Mouse (Mus musculus): Measurements from ENCODE around the gene Pln. TPM values are rescaled to one million over a fixed set of nuclear protein-coding genes. Genes with fewer than 3 reads are reported as not detected.

The Pln gene
- polyA plus RNA-seq, 1 experiment, result not detected

DNA sequence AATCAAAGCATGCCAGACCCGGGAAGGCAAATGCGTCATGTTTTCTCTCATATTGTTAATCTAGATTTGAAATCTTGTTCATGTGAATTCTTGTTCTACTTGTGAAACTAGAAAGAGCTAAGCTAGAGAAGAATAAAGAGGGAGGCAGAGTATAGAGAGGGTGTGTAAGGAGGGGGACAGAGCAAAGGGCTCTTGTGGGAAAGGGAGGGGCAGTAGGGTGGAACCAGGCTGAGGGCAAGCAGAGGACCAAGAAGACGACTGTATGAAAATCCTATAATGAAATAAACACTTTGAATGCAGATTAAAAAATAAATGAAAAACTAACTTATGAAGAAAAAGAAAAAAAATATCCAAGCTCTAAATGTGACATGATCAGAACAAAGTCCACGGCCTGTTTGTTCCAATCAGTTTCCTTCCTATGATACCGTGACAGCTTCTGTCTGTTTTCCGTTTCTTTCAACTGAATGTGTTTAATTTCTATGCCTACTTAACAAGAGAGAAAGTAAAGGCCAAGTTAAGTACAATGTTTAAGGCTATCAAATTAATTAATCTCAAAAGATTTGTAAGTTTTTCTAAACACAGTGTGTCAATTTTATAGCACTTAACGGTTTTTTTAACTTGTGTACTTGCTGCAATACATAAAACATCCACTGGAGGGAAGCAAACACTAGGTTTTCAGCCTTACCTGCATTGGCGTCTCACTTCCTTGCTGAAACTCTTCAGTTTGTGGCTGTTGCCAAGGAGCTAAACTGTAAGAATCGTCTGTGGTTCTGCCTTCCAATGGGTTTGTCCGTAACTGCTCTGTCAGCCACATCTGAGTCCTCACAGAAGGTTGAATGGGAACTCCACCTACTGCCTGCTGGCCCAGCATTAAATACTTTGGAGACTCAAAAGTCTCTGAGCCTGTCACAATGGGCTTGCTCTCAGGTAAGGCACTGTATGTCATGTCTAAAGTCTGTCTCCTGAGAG, 10.6 kb downstream of the Pln start:
- TF ChIP-seq POLR2A (IDR thresholded peaks at IDR 0.05; ENCODE audit: insufficient read depth, low read depth, low read length), result no peak
- no peak for TF ChIP-seq CTCF (IDR thresholded peaks at IDR 0.05; ENCODE audit: insufficient read depth, low read depth, low read length)
- Histone ChIP-seq H3K4me1 (ENCODE audit: control insufficient read depth, insufficient read depth, low read length) (no peaks in the 10 kb centered on the region), H3K27ac (ENCODE audit: insufficient read depth, low read depth, low read length) (no peak overlapping the region), H3K4me3 (ENCODE audit: insufficient read depth, low read depth, low read length) (no peak overlapping the region)
- WGBS, result 53% methylated on average over 10 of the region's 10 CpGs

DNA sequence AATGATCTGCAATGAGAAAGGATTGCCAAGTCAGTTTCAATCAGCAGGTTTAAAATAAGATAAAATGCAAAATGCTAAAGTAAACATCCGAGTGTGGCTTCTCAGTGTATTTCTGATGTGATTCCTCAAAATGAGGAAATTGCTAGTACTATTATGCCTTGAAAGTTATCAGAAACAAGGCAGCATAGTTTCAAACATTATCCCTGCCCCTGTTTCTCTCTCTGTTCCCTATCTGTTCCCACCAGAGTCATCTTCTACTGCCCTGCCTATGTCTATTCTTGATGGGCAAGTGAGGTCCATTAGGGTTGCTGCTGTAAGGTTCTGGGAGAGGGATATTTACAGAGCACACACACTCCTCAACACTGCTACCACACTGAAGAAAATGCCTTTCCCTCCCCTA, 11.8 kb downstream of the Pln start:
- WGBS, result 86% methylated on average over 1 of the region's 1 CpGs
- H3K4me1 ChIP-seq (ENCODE audit: control insufficient read depth, insufficient read depth, low read length), result no peaks in the 10 kb centered on the region
- TF ChIP-seq POLR2A (IDR thresholded peaks at IDR 0.05; ENCODE audit: insufficient read depth, low read depth, low read length) (no peak), CTCF (IDR thresholded peaks at IDR 0.05; ENCODE audit: insufficient read depth, low read depth, low read length) (no peak)
- H3K4me3 ChIP-seq (ENCODE audit: insufficient read depth, low read depth, low read length), result no peak overlapping the region
- no peak overlapping the region for H3K27ac ChIP-seq (ENCODE audit: insufficient read depth, low read depth, low read length)

DNA sequence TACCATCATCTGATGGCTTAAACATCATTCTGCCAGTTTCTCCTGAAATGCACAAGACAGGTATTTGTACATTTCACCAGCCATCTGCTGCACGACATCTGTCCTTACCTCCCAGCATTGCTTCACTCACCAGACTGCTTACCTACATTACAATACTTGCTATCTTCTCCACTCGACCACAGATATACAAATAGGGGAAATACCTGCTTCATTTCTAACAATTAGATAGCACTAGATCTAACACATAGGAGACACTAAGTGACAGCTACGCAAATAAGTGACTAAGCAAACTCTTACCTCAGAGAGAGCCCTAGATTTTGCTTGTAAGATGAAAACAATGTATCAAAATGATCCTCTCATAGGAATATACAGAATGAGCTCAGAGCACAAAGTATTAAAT, 16.2 kb downstream of the Pln start:
- H3K4me1 ChIP-seq (ENCODE audit: control insufficient read depth, insufficient read depth, low read length), result no peaks in the 10 kb centered on the region
- 89% methylated on average over 3 of the region's 3 CpGs for WGBS
- TF ChIP-seq CTCF (IDR thresholded peaks at IDR 0.05; ENCODE audit: insufficient read depth, low read depth, low read length) (no peak), POLR2A (IDR thresholded peaks at IDR 0.05; ENCODE audit: insufficient read depth, low read depth, low read length) (no peak)

DNA sequence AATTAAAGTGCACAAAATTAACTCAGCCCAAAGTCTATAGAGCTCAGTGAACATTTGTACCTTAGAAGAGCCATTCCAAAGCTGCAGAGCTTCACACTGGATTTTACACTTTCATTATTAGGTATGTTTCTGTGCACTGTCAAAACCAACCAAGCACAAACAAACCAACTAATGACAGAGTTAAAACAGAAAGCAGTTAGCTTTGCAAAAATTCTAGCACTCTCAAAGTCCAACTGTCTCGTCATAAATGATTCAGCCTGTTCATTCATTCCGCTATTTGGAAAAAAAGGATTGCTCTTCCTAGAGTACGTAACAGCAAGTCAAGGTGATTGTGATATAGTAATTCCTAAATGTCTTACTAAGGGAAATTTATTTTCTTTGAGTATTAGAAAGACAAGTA, 21.5 kb downstream of the Pln start:
- H3K4me3 ChIP-seq (ENCODE audit: insufficient read depth, low read depth, low read length), result no peak overlapping the region
- H3K4me1 ChIP-seq (ENCODE audit: control insufficient read depth, insufficient read depth, low read length), result no peaks in the 10 kb centered on the region
- WGBS, result 85% methylated on average over 3 of the region's 3 CpGs
- no peak overlapping the region for H3K27ac ChIP-seq (ENCODE audit: insufficient read depth, low read depth, low read length)
- TF ChIP-seq POLR2A (IDR thresholded peaks at IDR 0.05; ENCODE audit: insufficient read depth, low read depth, low read length) (no peak), CTCF (IDR thresholded peaks at IDR 0.05; ENCODE audit: insufficient read depth, low read depth, low read length) (no peak)

More for the DNA sequence above, 16.2 kb downstream of the Pln start:
- H3K27ac ChIP-seq (ENCODE audit: insufficient read depth, low read depth, low read length), result no peak overlapping the region
- no peak overlapping the region for H3K4me3 ChIP-seq (ENCODE audit: insufficient read depth, low read depth, low read length)

DNA sequence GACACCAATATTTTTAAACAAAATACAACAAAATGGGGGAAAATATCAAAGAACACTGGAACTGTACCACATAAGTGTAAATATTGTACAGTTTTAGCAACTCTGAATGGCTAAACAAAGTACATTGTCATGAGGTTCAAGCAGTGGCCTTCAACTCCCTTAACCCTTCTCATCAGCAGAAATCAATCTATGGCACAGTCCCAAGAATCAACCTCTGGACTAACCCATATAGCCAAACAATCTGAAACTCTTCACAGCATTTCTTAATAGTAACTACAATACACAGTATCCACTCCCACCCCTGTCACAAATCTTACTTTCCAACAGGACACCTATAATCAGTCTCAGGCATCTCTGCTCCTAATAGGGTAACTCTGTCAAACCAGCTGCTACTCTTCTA, 26.8 kb downstream of the Pln start:
- TF ChIP-seq POLR2A (IDR thresholded peaks at IDR 0.05; ENCODE audit: insufficient read depth, low read depth, low read length) (no peak), CTCF (IDR thresholded peaks at IDR 0.05; ENCODE audit: insufficient read depth, low read depth, low read length) (no peak)
- no peak overlapping the region for H3K4me3 ChIP-seq (ENCODE audit: insufficient read depth, low read depth, low read length)
- 0 out of 2 replicates have a peak, but pooled peaks cover 2% of the 10 kb centered on the region for H3K4me1 ChIP-seq (ENCODE audit: control insufficient read depth, insufficient read depth, low read length)
- H3K27ac ChIP-seq (ENCODE audit: insufficient read depth, low read depth, low read length), result no peak overlapping the region

DNA sequence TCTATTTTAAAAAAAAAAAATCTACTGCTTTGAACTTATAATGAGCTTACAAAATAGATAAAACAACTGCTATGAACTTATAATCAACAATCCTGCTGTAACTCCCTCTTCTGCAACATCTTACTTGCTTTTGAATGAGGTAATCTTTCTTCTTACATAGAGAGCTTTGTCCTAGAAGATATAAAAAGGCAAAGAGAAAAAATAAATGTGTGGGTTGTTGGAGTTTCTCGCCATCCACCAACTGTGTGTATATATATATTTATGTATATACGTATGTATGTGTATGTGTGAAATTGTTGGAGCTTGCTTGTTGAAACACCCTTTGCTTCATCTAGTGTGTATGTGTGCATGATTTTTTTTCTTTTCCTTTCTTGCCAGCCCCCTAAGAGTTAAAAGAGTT, 29.8 kb downstream of the Pln start:
- TF ChIP-seq POLR2A (IDR thresholded peaks at IDR 0.05; ENCODE audit: insufficient read depth, low read depth, low read length), result no peak
- Histone ChIP-seq H3K4me3 (ENCODE audit: insufficient read depth, low read depth, low read length) (no peak overlapping the region), H3K27ac (ENCODE audit: insufficient read depth, low read depth, low read length) (no peak overlapping the region), H3K4me1 (ENCODE audit: control insufficient read depth, insufficient read depth, low read length) (0 out of 2 replicates have a peak, but pooled peaks cover 2% of the 10 kb centered on the region)
- 73% methylated on average over 2 of the region's 2 CpGs for WGBS

DNA sequence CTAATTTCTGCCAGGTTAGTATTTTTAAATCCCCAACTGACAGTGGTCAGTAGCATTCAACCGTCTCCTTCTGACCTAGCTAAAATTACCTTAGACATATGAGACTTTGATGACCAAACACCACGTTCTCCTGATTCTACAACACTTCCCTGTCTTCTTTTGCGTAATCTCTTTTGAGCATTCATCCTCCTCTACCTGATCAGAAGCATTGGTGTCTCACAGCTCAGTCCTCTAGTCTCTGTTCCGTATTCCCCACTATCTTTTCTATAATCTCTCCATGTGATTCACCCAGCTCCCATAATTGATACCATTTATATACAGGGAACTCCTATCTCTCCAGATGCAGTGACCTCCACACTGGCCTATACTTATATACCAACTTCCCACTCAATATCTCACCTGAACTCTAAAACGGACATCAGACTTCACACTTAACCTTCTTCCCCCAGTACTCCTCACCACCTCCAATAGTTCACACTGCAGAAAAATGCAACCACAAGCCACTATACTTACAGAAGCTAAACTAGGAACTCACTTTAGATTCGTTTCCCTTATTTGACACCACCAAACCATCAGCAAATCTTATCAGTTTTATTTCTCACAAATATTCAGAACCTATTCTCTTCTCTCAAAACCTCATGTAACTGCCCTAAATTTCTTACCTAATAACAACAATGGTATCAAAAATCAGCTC, 36.6 kb downstream of the Pln start:
- no peaks in the 10 kb centered on the region for H3K4me1 ChIP-seq (ENCODE audit: control insufficient read depth, insufficient read depth, low read length)
- WGBS, result 91% methylated on average over 6 of the region's 6 CpGs
- TF ChIP-seq CTCF (IDR thresholded peaks at IDR 0.05; ENCODE audit: insufficient read depth, low read depth, low read length) (no peak), POLR2A (IDR thresholded peaks at IDR 0.05; ENCODE audit: insufficient read depth, low read depth, low read length) (no peak)

DNA sequence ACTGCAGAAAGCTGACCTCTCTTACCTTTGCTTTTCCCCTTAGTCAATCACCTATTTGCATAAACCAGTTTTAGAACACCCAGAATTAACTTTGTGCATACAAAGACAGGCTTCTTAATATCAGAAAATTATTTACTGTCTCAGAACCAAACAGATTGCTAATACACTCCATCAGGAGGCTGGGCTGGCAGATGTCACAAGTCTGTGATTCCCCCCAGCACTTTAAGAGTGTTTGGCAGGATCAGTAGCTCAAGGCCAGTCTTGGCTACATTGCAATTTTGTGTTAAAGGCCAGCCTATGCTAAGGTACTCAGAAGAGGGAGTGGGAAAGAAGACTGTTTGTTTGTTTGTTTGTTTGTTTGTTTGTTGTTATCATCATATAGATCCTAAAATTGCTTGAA, 39.6 kb downstream of the Pln start:
- H3K4me1 ChIP-seq (ENCODE audit: control insufficient read depth, insufficient read depth, low read length), result no peaks in the 10 kb centered on the region
- H3K4me3 ChIP-seq (ENCODE audit: insufficient read depth, low read depth, low read length), result no peak overlapping the region
- H3K27ac ChIP-seq (ENCODE audit: insufficient read depth, low read depth, low read length), result no peak overlapping the region
- no peak for TF ChIP-seq CTCF (IDR thresholded peaks at IDR 0.05; ENCODE audit: insufficient read depth, low read depth, low read length)
- no peak for TF ChIP-seq POLR2A (IDR thresholded peaks at IDR 0.05; ENCODE audit: insufficient read depth, low read depth, low read length)

More for the DNA sequence above, 36.6 kb downstream of the Pln start:
- no peak overlapping the region for H3K4me3 ChIP-seq (ENCODE audit: insufficient read depth, low read depth, low read length)
- no peak overlapping the region for H3K27ac ChIP-seq (ENCODE audit: insufficient read depth, low read depth, low read length)

DNA sequence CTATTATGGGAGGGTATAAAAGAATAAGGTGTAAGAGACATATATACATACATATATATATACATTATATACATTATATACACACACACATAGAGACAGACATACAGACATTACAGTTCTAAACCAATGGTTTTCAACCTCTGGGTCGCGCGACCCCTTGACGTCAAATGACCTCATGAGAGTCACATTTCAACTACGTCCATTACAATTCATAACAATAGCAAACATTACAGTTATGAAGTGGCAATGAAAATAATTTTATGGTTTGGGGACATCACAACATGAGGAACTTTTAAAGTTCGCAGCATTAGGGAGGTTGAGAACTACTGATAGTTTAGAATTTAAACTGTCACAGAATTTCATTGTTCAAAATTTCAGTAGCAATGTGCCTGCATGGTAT, 40.8 kb downstream of the Pln start:
- Histone ChIP-seq H3K27ac (ENCODE audit: insufficient read depth, low read depth, low read length) (no peak overlapping the region), H3K4me1 (ENCODE audit: control insufficient read depth, insufficient read depth, low read length) (no peaks in the 10 kb centered on the region), H3K4me3 (ENCODE audit: insufficient read depth, low read depth, low read length) (no peak overlapping the region)
- TF ChIP-seq CTCF (IDR thresholded peaks at IDR 0.05; ENCODE audit: insufficient read depth, low read depth, low read length) (no peak), POLR2A (IDR thresholded peaks at IDR 0.05; ENCODE audit: insufficient read depth, low read depth, low read length) (no peak)
- WGBS, result 76% methylated on average over 6 of the region's 6 CpGs

Data from olfactory bulb, adult 2 months (tissue).